Mouse (Mus musculus): Measurements from ENCODE around the gene Olfr700.

DNA sequence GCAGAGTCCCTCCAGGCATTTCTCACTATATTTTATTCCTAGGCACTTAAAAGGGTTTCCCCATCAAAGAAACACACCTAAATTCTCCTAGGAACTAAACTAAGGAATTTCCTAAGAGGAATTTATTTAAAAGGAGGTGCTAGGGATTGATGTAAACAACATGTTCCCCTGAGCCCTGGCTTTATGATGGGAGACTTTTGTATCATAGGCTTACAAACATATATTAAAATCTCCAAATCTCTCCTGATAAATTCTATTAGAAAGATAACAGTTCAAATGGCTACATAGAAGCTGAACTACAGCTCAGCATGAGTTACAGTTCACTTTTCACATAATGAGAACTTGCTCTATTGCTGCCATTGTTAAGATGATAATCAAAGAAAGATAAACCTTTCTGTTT lies 25.2 kb upstream of the Olfr700 start, which contains the start of gene Olfr702:
- no peak for TF ChIP-seq CTCF (IDR thresholded peaks at IDR 0.05; ENCODE audit: control insufficient read depth, insufficient read depth, insufficient read length)
- TF ChIP-seq MAX (IDR thresholded peaks at IDR 0.05), result no peak
- no peak for TF ChIP-seq MYOG (IDR thresholded peaks at IDR 0.05; ENCODE audit: control insufficient read depth, extremely low read depth, insufficient read length)
- TF ChIP-seq FOSL1 (IDR thresholded peaks at IDR 0.05; ENCODE audit: insufficient read depth, low read length, poor library complexity, severe bottlenecking), result no peak
- no peak for TF ChIP-seq USF1 (IDR thresholded peaks at IDR 0.05; ENCODE audit: low read depth)
- TF ChIP-seq CEBPB (IDR thresholded peaks at IDR 0.05; ENCODE audit: low read depth), result no peak

Measured in C2C12 (cell line).